Mouse (Mus musculus) heart, adult 2 months (tissue): Measurements from ENCODE around the gene Cdca4.

ENCODE experiments used
- CTCF ChIP-seq: fragments of 200-600 bp; IDR thresholded peaks from 2 replicates; pipeline ENCODE4 v1.8.1; 2022; ENCODE audit warnings: antibody characterized with exemption, mild to moderate bottlenecking, moderate library complexity
- EP300 ChIP-seq: fragments of 200-500 bp; IDR thresholded peaks from 2 replicates; pipeline ENCODE4 v1.6.1; 2011; ENCODE audit warnings: low read depth, low read length, control low read depth; ENCODE audit not compliant: insufficient read depth
- POLR2A ChIP-seq: fragments of 200-500 bp; IDR thresholded peaks from 2 replicates; pipeline ENCODE4 v1.6.1; 2011; ENCODE audit warnings: mild to moderate bottlenecking, low read depth, low read length, control low read depth; ENCODE audit not compliant: insufficient read depth

- TF ChIP-seq CTCF (no peak), EP300 (no peak), POLR2A (no peak)
Measured at GRCm38 (mm10) chr12:112856338-112856737, 27.1 kb upstream of the Cdca4 start.
